Mouse (Mus musculus) naive thymus-derived CD4-positive, alpha-beta T cell, adult 2 months (primary cell): ENCODE results near the gene Figla.
"Not testable (repeated sequence)": the region's sequence is repeated elsewhere in the genome, so short reads cannot be mapped to it uniquely, and the experiment has no call there.

Experiments used
- DNase-seq: peaks from one replicate; pipeline ENCODE4 v3.0.0-alpha.2; 2011; ENCODE audit warnings: low read depth

Gene Figla

GRCm38 (mm10) chr6:86015871-86016270 lies at the start of gene Figla:
Gene Figla, plus strand, starts transcription at chr6:86016171.
- no peak for DNase-seq

- DNase-seq = peak; percentile 59
Observed at GRCm38 (mm10) chr6:85966686-85967085, 49.3 kb upstream of the Figla start.

GRCm38 (mm10) chr6:85969889-85970288 lies 46.1 kb upstream of the Figla start:
- no peak for DNase-seq

GRCm38 (mm10) chr6:85972699-85973098 lies 43.3 kb upstream of the Figla start:
- no peak for DNase-seq

GRCm38 (mm10) chr6:85973336-85973735 lies 42.6 kb upstream of the Figla start:
- no peak for DNase-seq

- DNase-seq = no peak
Observed at GRCm38 (mm10) chr6:85974941-85975617, 40.9 kb upstream of the Figla start.

- no peak for DNase-seq
Observed at GRCm38 (mm10) chr6:85975761-85976160, 40.2 kb upstream of the Figla start.

- no peak for DNase-seq
Observed at GRCm38 (mm10) chr6:85976242-85976641, 39.7 kb upstream of the Figla start.

- DNase-seq = not testable (repeated sequence)
Observed at GRCm38 (mm10) chr6:85978736-85979135, 37.2 kb upstream of the Figla start.

GRCm38 (mm10) chr6:85984351-85984750 lies 31.6 kb upstream of the Figla start:
- no peak for DNase-seq

GRCm38 (mm10) chr6:85989570-85989969 lies 26.4 kb upstream of the Figla start:
- not testable (repeated sequence) for DNase-seq

GRCm38 (mm10) chr6:85990774-85991173 lies 25.2 kb upstream of the Figla start:
- not testable (repeated sequence) for DNase-seq

- DNase-seq = peak; percentile 56
Observed at GRCm38 (mm10) chr6:86003405-86003925, 12.5 kb upstream of the Figla start.

GRCm38 (mm10) chr6:86004271-86005148 lies 11.5 kb upstream of the Figla start:
- DNase-seq = peak; percentile 90

- DNase-seq = peak; percentile 62
Observed at GRCm38 (mm10) chr6:86009980-86010379, 6.0 kb upstream of the Figla start.

- not testable (repeated sequence) for DNase-seq
Observed at GRCm38 (mm10) chr6:86014812-86015211, 1.2 kb upstream of the Figla start.

GRCm38 (mm10) chr6:86016793-86017350 lies 901 bp downstream of the Figla start:
- DNase-seq = no peak

- no peak for DNase-seq
Observed at GRCm38 (mm10) chr6:86019415-86020237, 3.7 kb downstream of the Figla start.

GRCm38 (mm10) chr6:86020948-86021347 lies 5.0 kb downstream of the Figla start:
- DNase-seq = peak; percentile 49

GRCm38 (mm10) chr6:86026632-86027292 lies 10.8 kb downstream of the Figla start:
- no peak for DNase-seq

GRCm38 (mm10) chr6:86028150-86028549 lies 12.2 kb downstream of the Figla start:
- no peak for DNase-seq
